In genomic region chr8:111032916-111033315, GRCm38 (mm10) we compare ENCODE assay signal across 8 mouse cellular contexts. TPM values are rescaled to one million over a fixed set of nuclear protein-coding genes. Genes with fewer than 3 reads are reported as not detected.
DNase-seq lines count a peak whose midpoint lies in the region; ATAC-seq and TF ChIP-seq lines count a peak whose summit lies in the region.

Aars (plus strand) TSS chr8:111033144.

- 94% methylated on average over 7 of the region's 7 CpGs for WGBS in embryonic facial prominence, embryonic 14.5 days
- 95% methylated on average over 7 of the region's 7 CpGs for WGBS in heart, embryonic 16.5 days
- WGBS in neural tube, embryonic 13.5 days: 94% methylated on average over 7 of the region's 7 CpGs

- TF ChIP-seq POLR2A in testis, adult 2 months (IDR thresholded peaks at IDR 0.05; ENCODE audit: control insufficient read depth, low read depth, low read length): no peak

- peaks cover 2% of the 10 kb centered on the region for H3K4me1 ChIP-seq in testis, adult 2 months (ENCODE audit: control insufficient read depth, insufficient read depth, low read length)
- peaks cover 18% of the 10 kb centered on the region for H3K4me1 ChIP-seq in embryonic facial prominence, embryonic 14.5 days (ENCODE audit: control insufficient read depth, insufficient read depth, low read length)
- peaks cover 8% of the 10 kb centered on the region for H3K4me1 ChIP-seq in heart, embryonic 16.5 days (ENCODE audit: control insufficient read depth, insufficient read depth, low read length)
- H3K4me1 ChIP-seq in neural tube, embryonic 13.5 days (replicated peaks): peaks cover 32% of the 10 kb centered on the region

- peaks cover 3% of the 10 kb centered on the region for H3K36me3 ChIP-seq in testis, adult 2 months (ENCODE audit: control insufficient read depth, insufficient read depth, low read length)
- H3K36me3 ChIP-seq in embryonic facial prominence, embryonic 14.5 days (ENCODE audit: control insufficient read depth, insufficient read depth, low read length): peaks cover 18% of the 10 kb centered on the region
- H3K36me3 ChIP-seq in heart, embryonic 16.5 days (ENCODE audit: control insufficient read depth, insufficient read depth): peaks cover 10% of the 10 kb centered on the region
- peaks cover 16% of the 10 kb centered on the region for H3K36me3 ChIP-seq in neural tube, embryonic 13.5 days

- DNase-seq in testis, postnatal 14 days (ENCODE audit: low spot score): no peak
- no peak for DNase-seq in embryonic facial prominence, embryonic 14.5 days (ENCODE audit: low spot score)
- no peak for DNase-seq in left cerebral cortex, postnatal 36 days (ENCODE audit: low spot score in 2 of 2)
- DNase-seq in right cerebral cortex, adult 18-20 months: no peak
- no peak for DNase-seq in ovary, postnatal 36 days (ENCODE audit: low spot score)

- no peak for TF ChIP-seq CTCF in testis, adult 2 months (IDR thresholded peaks at IDR 0.05; ENCODE audit: control insufficient read depth, insufficient read depth, insufficient replicate concordance, low read depth, low read length)

- intact Hi-C loops in left cerebral cortex, postnatal 36 days (cut with DNase I): no loop called here

- peak within 1 kb of the TSS; percentile 74 for H3K4me2 ChIP-seq in embryonic facial prominence, embryonic 14.5 days (ENCODE audit: low read depth, low read length)
- H3K4me2 ChIP-seq in heart, embryonic 16.5 days (ENCODE audit: low read depth, low read length): peak within 1 kb of the TSS; percentile 82
- H3K4me2 ChIP-seq in neural tube, embryonic 13.5 days: peak within 1 kb of the TSS; percentile 82

- no peak for ATAC-seq in embryonic facial prominence, embryonic 14.5 days (ENCODE audit: low read depth)
- ATAC-seq in heart, embryonic 16.5 days (replicated peaks; ENCODE audit: extremely low read depth, insufficient read depth, low FRiP score): no peak
- no peak for ATAC-seq in neural tube, embryonic 13.5 days (ENCODE audit: low read depth)

- peak within 1 kb of the TSS; percentile 100 for H3K27ac ChIP-seq in testis, adult 2 months (ENCODE audit: control insufficient read depth, insufficient read depth, low read depth, low read length)
- H3K27ac ChIP-seq in embryonic facial prominence, embryonic 14.5 days (replicated peaks; ENCODE audit: low read depth, low read length): peak within 1 kb of the TSS; percentile 50; the same call in 1 of the 2 replicates
- peak within 1 kb of the TSS; percentile 61 for H3K27ac ChIP-seq in heart, embryonic 16.5 days (ENCODE audit: low read length)
- peak within 1 kb of the TSS; percentile 87 for H3K27ac ChIP-seq in neural tube, embryonic 13.5 days (replicated peaks)

- H3K4me3 ChIP-seq in testis, adult 2 months (ENCODE audit: control insufficient read depth, low read depth, low read length): peak within 1 kb of the TSS; percentile 99
- peak within 1 kb of the TSS; percentile 63 for H3K4me3 ChIP-seq in embryonic facial prominence, embryonic 14.5 days (ENCODE audit: low read depth, low read length)
- H3K4me3 ChIP-seq in heart, embryonic 16.5 days (ENCODE audit: low read length): peak within 1 kb of the TSS; percentile 96
- peak within 1 kb of the TSS; percentile 69 for H3K4me3 ChIP-seq in neural tube, embryonic 13.5 days

- no peaks in the 10 kb centered on the region for H3K9me3 ChIP-seq in embryonic facial prominence, embryonic 14.5 days (ENCODE audit: control insufficient read depth, low read length)
- H3K9me3 ChIP-seq in heart, embryonic 16.5 days (replicated peaks; ENCODE audit: control insufficient read depth, low read length): no peaks in the 10 kb centered on the region
- H3K9me3 ChIP-seq in neural tube, embryonic 13.5 days: no peaks in the 10 kb centered on the region

- H3K9ac ChIP-seq in embryonic facial prominence, embryonic 14.5 days (ENCODE audit: low read depth, low read length): peak within 1 kb of the TSS; percentile 77
- peak within 1 kb of the TSS; percentile 77 for H3K9ac ChIP-seq in heart, embryonic 16.5 days (ENCODE audit: low read length)
- H3K9ac ChIP-seq in neural tube, embryonic 13.5 days: peak within 1 kb of the TSS; percentile 85

- no peaks in the 10 kb centered on the region for H3K27me3 ChIP-seq in testis, adult 2 months (ENCODE audit: control insufficient read depth, insufficient read depth, low read length)
- peaks cover 4% of the 10 kb centered on the region; the same call in 1 of the 2 replicates for H3K27me3 ChIP-seq in embryonic facial prominence, embryonic 14.5 days (replicated peaks; ENCODE audit: control insufficient read depth, insufficient read depth, low read length)
- H3K27me3 ChIP-seq in heart, embryonic 16.5 days (ENCODE audit: control insufficient read depth, insufficient read depth, low read length): peaks cover 4% of the 10 kb centered on the region; the same call in 1 of the 2 replicates
- peaks cover 16% of the 10 kb centered on the region for H3K27me3 ChIP-seq in neural tube, embryonic 13.5 days

RNA-seq across cellular contexts. Expression of gene Aars, which starts in this region (rescaled TPM):
- polyA plus RNA-seq in testis, adult 2 months (2012; rRNA removed): 46.5 and 49.4 TPM in 2 replicates
- 48.9 and 53.2 TPM in 2 replicates for polyA plus RNA-seq in embryonic facial prominence, embryonic 14.5 days (2014; fragmentation: Nextera tagmentation; extraction: Ambion mirVana)
- polyA plus RNA-seq in heart, embryonic 16.5 days (2015; fragmentation: Nextera tagmentation; extraction: Ambion mirVana): 35.3 and 35.5 TPM in 2 replicates
- total RNA-seq in left cerebral cortex, postnatal 36 days (2021): 100 to 1,000 TPM in 1 of 2 experiments, 10 to 100 TPM in 1; 98.9 to 106 TPM
- polyA plus RNA-seq in neural tube, embryonic 13.5 days (2015; fragmentation: Nextera tagmentation; extraction: Ambion mirVana): 74.5 and 75.3 TPM in 2 replicates

Comparison
In these comparisons a context has a peak if more than half of its experiments do, and no peak if none do; other contexts are left out.
1. H3K27ac ChIP-seq: peak in every context shown above with its lines; median percentile 100 in testis, adult 2 months; 87 in neural tube, embryonic 13.5 days; 61 in heart, embryonic 16.5 days; 50 in embryonic facial prominence, embryonic 14.5 days.